8 mouse cellular contexts compared by ENCODE assay signal in the genomic region with DNA sequence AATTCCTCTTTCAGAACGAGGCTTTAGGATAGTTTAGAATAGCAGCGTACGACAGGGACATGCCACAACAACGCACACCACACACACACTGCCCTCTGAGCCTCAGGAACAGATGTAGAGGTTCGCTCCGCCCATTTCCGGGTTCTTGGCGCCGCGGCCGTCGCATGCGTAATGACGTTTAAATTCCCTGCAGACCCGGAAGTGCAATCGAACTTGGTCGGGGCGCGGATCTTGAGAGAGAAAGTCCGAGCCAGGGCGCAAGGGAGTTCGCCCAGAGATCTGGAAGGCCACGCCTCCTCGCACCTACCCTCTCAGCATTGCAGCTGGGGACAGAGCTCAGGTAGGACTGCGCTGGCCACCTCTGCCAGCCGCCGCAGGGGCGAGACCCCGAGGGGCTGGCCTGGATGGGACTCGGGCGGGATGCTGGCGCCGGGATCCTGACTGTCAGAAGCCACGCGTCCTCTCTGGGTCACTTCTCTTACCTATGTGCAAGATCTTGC. TPM values are rescaled to one million over a fixed set of nuclear protein-coding genes. Genes with fewer than 3 reads are reported as not detected.
DNase-seq lines count a peak whose midpoint lies in the region; ATAC-seq and TF ChIP-seq lines count a peak whose summit lies in the region.

No protein-coding gene starts in this region.

- intact Hi-C loops in heart, postnatal 25 days (cut with DNase I) = no loop called here

- WGBS in forebrain, embryonic 15.5 days = under 1% methylated on average over 35 of the region's 35 CpGs
- WGBS in lung, adult 2 months = under 1% methylated on average over 35 of the region's 35 CpGs

- H3K9ac ChIP-seq in ES-E14 (ENCODE audit: insufficient read depth, low read depth, low read length, poor library complexity, severe bottlenecking) = peak overlapping the region; percentile 65
- peak overlapping the region; percentile 76 for H3K9ac ChIP-seq in forebrain, embryonic 15.5 days (replicated peaks)

- H3K4me1 ChIP-seq in ES-E14 (ENCODE audit: control insufficient read depth in 2 of 2, insufficient read depth in 2 of 2, low read length in 2 of 2, poor library complexity in 1 of 2) = no peaks in the 10 kb centered on the region
- peaks cover 13% of the 10 kb centered on the region for H3K4me1 ChIP-seq in forebrain, embryonic 15.5 days
- H3K4me1 ChIP-seq in lung, adult 2 months (ENCODE audit: control insufficient read depth, insufficient read depth, low read length) = peaks cover 2% of the 10 kb centered on the region

- TF ChIP-seq CTCF in lung, adult 2 months (IDR thresholded peaks at IDR 0.05; ENCODE audit: insufficient read depth, low read length) = no peak

- DNase-seq in ES-E14 (ENCODE audit: low read depth, low spot score) = peak; percentile 84
- DNase-seq in cerebellum, adult 11-12 months = peak; percentile 89
- DNase-seq in heart, postnatal 25 days (ENCODE audit: low spot score) = peak; percentile 85
- peak; percentile 87 to 96 for DNase-seq in layer of hippocampus, adult 18-20 months (ENCODE audit: low spot score in 2 of 2)
- peak; percentile 92 for DNase-seq in lung, adult 2 months
- DNase-seq in thymus, adult 18-20 months = peak; percentile 80 to 87

- peak; percentile 90; the same call in 1 of the 2 replicates for TF ChIP-seq POLR2A in lung, adult 2 months (IDR thresholded peaks at IDR 0.05; ENCODE audit: borderline replicate concordance, extremely low read depth, low read depth, low read length)

- in situ Hi-C loops in ES-E14 (cut with MboI; ENCODE audit: low sequenced_read_pairs in 2 of 2, unreplicated experiment in 2 of 2) = no loop called here

- peak overlapping the region; percentile 55 for H3K4me2 ChIP-seq in forebrain, embryonic 15.5 days (replicated peaks)

- no peaks in the 10 kb centered on the region for H3K27me3 ChIP-seq in forebrain, embryonic 15.5 days

- no peaks in the 10 kb centered on the region for H3K9me3 ChIP-seq in ES-E14 (ENCODE audit: control insufficient read depth, insufficient read depth, low read depth, low read length)
- H3K9me3 ChIP-seq in forebrain, embryonic 15.5 days = no peaks in the 10 kb centered on the region

- no peaks in the 10 kb centered on the region for H3K36me3 ChIP-seq in ES-E14 (ENCODE audit: control insufficient read depth, insufficient read depth, low read length, poor library complexity, severe bottlenecking)
- H3K36me3 ChIP-seq in forebrain, embryonic 15.5 days = no peaks in the 10 kb centered on the region

- H3K27ac ChIP-seq in ES-E14 (ENCODE audit: insufficient read depth, low read depth, low read length, poor library complexity, severe bottlenecking) = no peak overlapping the region
- peak overlapping the region; percentile 65; the same call in 1 of the 2 replicates for H3K27ac ChIP-seq in forebrain, embryonic 15.5 days (replicated peaks)

- peak overlapping the region; percentile 77 to 81 for H3K4me3 ChIP-seq in ES-E14 (ENCODE audit: insufficient read depth in 1 of 2, low read depth in 1 of 2, low read length in 2 of 2, poor library complexity in 1 of 2, severe bottlenecking in 1 of 2)
- peak overlapping the region; percentile 67 for H3K4me3 ChIP-seq in forebrain, embryonic 15.5 days
- peak overlapping the region; percentile 79 for H3K4me3 ChIP-seq in lung, adult 2 months (replicated peaks; ENCODE audit: extremely low read depth, low read depth, low read length)

- ATAC-seq in forebrain, embryonic 15.5 days (replicated peaks) = peak; percentile 99
- ATAC-seq in neutrophil, adult 5-6 weeks (ENCODE audit: extremely low read depth, insufficient number of reproducible peaks, low FRiP score, poor library complexity, severe bottlenecking) = peak; percentile 100

TF ChIP-seq in ES-E14, 5 proteins besides CTCF, POLR2A, EP300 and RAD21:
- TF ChIP-seq MAFK (IDR thresholded peaks at IDR 0.05; ENCODE audit: insufficient read depth, low read depth, low read length) (no peak), HCFC1 (IDR thresholded peaks at IDR 0.05; ENCODE audit: borderline replicate concordance, insufficient read depth, low read length) (peak; percentile 74; the same call in 1 of the 2 replicates)

RNA-seq across cellular contexts. Expression of a gene that starts 6.7 kb away (rescaled TPM):
- 8.7 and 12.6 TPM in 2 replicates for total RNA-seq in ES-E14 (2012; rRNA removed)
- polyA plus RNA-seq in forebrain, embryonic 15.5 days (2015; fragmentation: Nextera tagmentation; extraction: Ambion mirVana) = 58.8 and 60.2 TPM in 2 replicates
- total RNA-seq in heart, postnatal 25 days (2021) = 10 to 100 TPM; 10.8 to 12.6 TPM
- total RNA-seq in layer of hippocampus, adult 18-20 months (2021) = 10 to 100 TPM; 36.5 to 38.5 TPM
- polyA plus RNA-seq in lung, adult 2 months (2012; rRNA removed) = 10.2 and 12.7 TPM in 2 replicates
- 42.7 and 45.9 TPM in 2 replicates for total RNA-seq in neutrophil, adult 5-6 weeks (2017)
